Mouse (Mus musculus) myocyte (in vitro differentiated cells): Measurements from ENCODE around the gene Dpy19l3. TPM values are rescaled to one million over a fixed set of nuclear protein-coding genes. Genes with fewer than 3 reads are reported as not detected.

Source experiments
- H3K27me3 ChIP-seq: one replicate; pipeline ENCODE4 v1.6.1; 2011; ENCODE audit not compliant: control insufficient read depth, insufficient read depth, insufficient read length
- H3K36me3 ChIP-seq: one replicate; pipeline ENCODE4 v1.6.1; 2011; ENCODE audit not compliant: control insufficient read depth, insufficient read depth
- H3K4me2 ChIP-seq: one replicate; pipeline ENCODE4 v1.6.1; 2011; ENCODE audit warnings: low read depth, control low read depth
- H3K4me3 ChIP-seq: one replicate; pipeline ENCODE4 v1.5.1; 2011; ENCODE audit warnings: mild to moderate bottlenecking, control low read depth, moderate library complexity
- H3K79me2 ChIP-seq: one replicate; pipeline ENCODE4 v1.6.1; 2011; ENCODE audit not compliant: control insufficient read depth, insufficient read depth
- H3ac ChIP-seq: one replicate; pipeline ENCODE4 v1.6.1; 2011; ENCODE audit not compliant: control insufficient read depth, insufficient read length
- CEBPB ChIP-seq: IDR thresholded peaks from 2 replicates; pipeline ENCODE4 v1.6.1; 2011; ENCODE audit warnings: mild to moderate bottlenecking, moderate library complexity; ENCODE audit not compliant: poor library complexity, insufficient read depth, severe bottlenecking
- E2F4 ChIP-seq: IDR thresholded peaks from one replicate; pipeline ENCODE4 v1.6.1; 2011; ENCODE audit warnings: mild to moderate bottlenecking, control low read depth, moderate library complexity; ENCODE audit not compliant: insufficient read depth
- MAX ChIP-seq: IDR thresholded peaks from one replicate; pipeline ENCODE4 v1.6.1; 2011; ENCODE audit warnings: low read depth, mild to moderate bottlenecking, control low read depth
- MYOD1 ChIP-seq, 3 experiments: IDR thresholded peaks; one replicate each; pipeline ENCODE4 v1.6.1; 2011; ENCODE audit warnings: control low read depth in 2 of 3, low read depth in 2 of 3, mild to moderate bottlenecking in 2 of 3, moderate library complexity in 1 of 3; ENCODE audit not compliant: insufficient read length in 2 of 3, control insufficient read depth in 1 of 3
- MYOG ChIP-seq, 3 experiments: IDR thresholded peaks; one replicate each; pipeline ENCODE4 v1.6.1; 2011; ENCODE audit warnings: control low read depth in 2 of 3, low read depth in 2 of 3, mild to moderate bottlenecking in 2 of 3; ENCODE audit not compliant: insufficient read length in 2 of 3, control insufficient read depth in 1 of 3, insufficient read depth in 1 of 3
- POLR2A ChIP-seq: IDR thresholded peaks from one replicate; pipeline ENCODE4 v1.6.1; 2011; ENCODE audit warnings: low read depth, mild to moderate bottlenecking, control low read depth, moderate library complexity; ENCODE audit not compliant: insufficient read length
- POLR2AphosphoS2 ChIP-seq: IDR thresholded peaks from one replicate; pipeline ENCODE4 v1.6.1; 2011; ENCODE audit warnings: low read depth, control low read depth; ENCODE audit not compliant: insufficient read length
- REST ChIP-seq: IDR thresholded peaks from one replicate; pipeline ENCODE4 v1.6.1; 2011; ENCODE audit warnings: mild to moderate bottlenecking, control low read depth, moderate library complexity; ENCODE audit not compliant: insufficient read depth, insufficient read length
- SRF ChIP-seq: IDR thresholded peaks from one replicate; pipeline ENCODE4 v1.6.1; 2011; ENCODE audit warnings: low read depth; ENCODE audit not compliant: control insufficient read depth, insufficient read length
- TCF12 ChIP-seq: IDR thresholded peaks from one replicate; pipeline ENCODE4 v1.6.1; 2011; ENCODE audit warnings: mild to moderate bottlenecking, control low read depth; ENCODE audit not compliant: poor library complexity, insufficient read depth, severe bottlenecking
- TCF3 ChIP-seq: IDR thresholded peaks from one replicate; pipeline ENCODE4 v1.6.1; 2011; ENCODE audit warnings: low read depth, control low read depth; ENCODE audit not compliant: insufficient read length
- USF1 ChIP-seq: IDR thresholded peaks from one replicate; pipeline ENCODE4 v1.6.1; 2011; ENCODE audit warnings: low read depth, mild to moderate bottlenecking, control low read depth, moderate library complexity
- polyA plus RNA-seq: library from polyadenylated mRNA; unstranded; fragments of >200 nt; fragmentation: generic; extraction: Trizol; gene quantifications from one replicate; pipeline ENCODE4 v1.2.1, GENCODE M21; 2012; ENCODE audit warnings: missing spikeins

The Dpy19l3 gene
- polyA plus RNA-seq, 1 experiment, result 7.8 TPM

GRCm38 (mm10) chr7:35718421-35719178, 35.7 kb downstream of the Dpy19l3 start:
- Histone ChIP-seq H3K36me3 (peaks cover 3% of the 10 kb centered on the region), H3K27me3 (no peaks in the 10 kb centered on the region), H3ac (no peak overlapping the region), H3K79me2 (no peaks in the 10 kb centered on the region), H3K4me2 (no peak overlapping the region), H3K4me3 (no peak overlapping the region)
- TF ChIP-seq REST (no peak), TCF3 (no peak), E2F4 (no peak), MYOG (IDR thresholded peaks at IDR 0.05; ENCODE audit: control insufficient read depth in 1 of 3, insufficient read depth in 1 of 3, insufficient read length in 2 of 3, low read depth in 2 of 3) (no peak), POLR2A (no peak)

DNA sequence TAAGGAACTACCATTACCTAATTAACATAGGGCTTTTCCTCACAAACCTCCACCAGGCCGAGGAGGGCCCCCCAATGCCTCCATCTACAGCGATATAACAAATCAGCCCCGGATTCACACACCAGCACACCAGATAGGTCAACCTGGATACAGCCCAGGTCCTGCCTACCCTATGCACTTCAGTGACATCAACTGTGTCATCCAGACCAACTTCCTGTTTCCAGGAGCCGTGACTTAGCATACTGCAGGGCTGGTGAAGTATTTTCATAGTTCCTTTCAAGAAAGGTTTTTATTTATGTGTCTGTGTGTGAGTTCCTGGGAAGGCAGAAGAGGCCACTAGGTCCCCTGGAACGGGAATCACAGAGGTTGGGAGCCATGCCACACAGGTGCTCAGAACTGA, 43.9 kb downstream of the Dpy19l3 start:
- Histone ChIP-seq H3K36me3 (peaks cover 3% of the 10 kb centered on the region), H3K27me3 (no peaks in the 10 kb centered on the region), H3K79me2 (no peaks in the 10 kb centered on the region), H3K4me3 (no peak overlapping the region), H3ac (no peak overlapping the region), H3K4me2 (no peak overlapping the region)
- TF ChIP-seq USF1, result no peak
- no peak for TF ChIP-seq TCF12
- no peak for TF ChIP-seq E2F4
- no peak for TF ChIP-seq SRF
- no peak for TF ChIP-seq POLR2A
- no peak for TF ChIP-seq MYOD1 (IDR thresholded peaks at IDR 0.05; ENCODE audit: control insufficient read depth in 1 of 3, insufficient read length in 2 of 3, low read depth in 2 of 3)
- no peak for TF ChIP-seq POLR2AphosphoS2
- TF ChIP-seq MAX, result no peak
- no peak for TF ChIP-seq MYOG (IDR thresholded peaks at IDR 0.05; ENCODE audit: control insufficient read depth in 1 of 3, insufficient read depth in 1 of 3, insufficient read length in 2 of 3, low read depth in 2 of 3)
- no peak for TF ChIP-seq TCF3
- no peak for TF ChIP-seq CEBPB
- no peak for TF ChIP-seq REST

DNA sequence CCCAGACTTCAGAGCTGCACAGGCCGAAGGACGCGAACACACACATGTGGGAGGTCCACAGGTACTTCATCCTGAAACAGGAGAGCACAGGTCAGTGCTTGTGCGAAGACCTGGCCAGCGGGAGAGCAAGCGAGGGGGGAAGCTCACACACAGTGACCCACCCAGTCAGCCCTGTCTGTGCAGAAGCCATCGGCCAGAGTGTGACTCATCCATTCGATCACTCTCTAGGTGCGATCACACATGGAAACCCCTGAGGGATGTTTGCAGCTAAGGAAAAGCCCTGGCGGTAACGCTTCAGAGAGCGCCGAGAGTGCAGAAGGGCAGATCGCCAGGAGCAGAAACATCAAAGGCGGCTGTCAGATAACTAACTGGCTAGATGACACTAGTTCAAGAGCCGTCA, 46.2 kb downstream of the Dpy19l3 start:
- Histone ChIP-seq H3K4me3 (no peak overlapping the region), H3K79me2 (no peaks in the 10 kb centered on the region), H3K36me3 (no peaks in the 10 kb centered on the region), H3ac (no peak overlapping the region), H3K27me3 (no peaks in the 10 kb centered on the region), H3K4me2 (no peak overlapping the region)
- TF ChIP-seq MAX (no peak), E2F4 (no peak), SRF (no peak), REST (no peak), TCF3 (no peak), USF1 (no peak), POLR2A (no peak), MYOG (IDR thresholded peaks at IDR 0.05; ENCODE audit: control insufficient read depth in 1 of 3, insufficient read depth in 1 of 3, insufficient read length in 2 of 3, low read depth in 2 of 3) (no peak), TCF12 (no peak)

- Histone ChIP-seq H3K4me2 (no peak overlapping the region), H3K27me3 (no peaks in the 10 kb centered on the region), H3K36me3 (no peaks in the 10 kb centered on the region), H3K4me3 (no peak overlapping the region), H3ac (no peak overlapping the region), H3K79me2 (no peaks in the 10 kb centered on the region)
- TF ChIP-seq REST, result no peak
- no peak for TF ChIP-seq POLR2AphosphoS2
- TF ChIP-seq TCF3, result no peak
- no peak for TF ChIP-seq CEBPB
- TF ChIP-seq MYOD1 (IDR thresholded peaks at IDR 0.05; ENCODE audit: control insufficient read depth in 1 of 3, insufficient read length in 2 of 3, low read depth in 2 of 3), result no peak
- no peak for TF ChIP-seq USF1
- no peak for TF ChIP-seq POLR2A
- TF ChIP-seq MYOG (IDR thresholded peaks at IDR 0.05; ENCODE audit: control insufficient read depth in 1 of 3, insufficient read depth in 1 of 3, insufficient read length in 2 of 3, low read depth in 2 of 3), result no peak
- TF ChIP-seq TCF12, result no peak
- TF ChIP-seq SRF, result no peak
- no peak for TF ChIP-seq MAX
- TF ChIP-seq E2F4, result no peak
Observed at GRCm38 (mm10) chr7:35699005-35699404, 55.2 kb downstream of the Dpy19l3 start.

- H3K27me3 ChIP-seq, result no peaks in the 10 kb centered on the region
- no peaks in the 10 kb centered on the region for H3K79me2 ChIP-seq
- no peak overlapping the region for H3ac ChIP-seq
- no peak overlapping the region for H3K4me2 ChIP-seq
- no peak overlapping the region for H3K4me3 ChIP-seq
- TF ChIP-seq REST (no peak), POLR2A (no peak), POLR2AphosphoS2 (no peak), SRF (no peak), TCF3 (no peak), MAX (no peak), E2F4 (no peak), USF1 (no peak), CEBPB (no peak), MYOD1 (IDR thresholded peaks at IDR 0.05; ENCODE audit: control insufficient read depth in 1 of 3, insufficient read length in 2 of 3, low read depth in 2 of 3) (no peak)
- H3K36me3 ChIP-seq, result no peaks in the 10 kb centered on the region
Observed at GRCm38 (mm10) chr7:35698073-35698472, 56.2 kb downstream of the Dpy19l3 start.
